Mouse (Mus musculus) MEL (cell line): ENCODE measurements at regions not wholly inside any gene's neighbourhood (a gene's known extent, or its start where the extent isn't known, plus 50 kb on each side); places are given as distances from the start of the nearest gene placed in this dataset.

Experiments used
- DNase-seq: peaks from one replicate; pipeline ENCODE4 v3.0.0; 2011; ENCODE audit warnings: low read depth, low spot score
- H3K27ac ChIP-seq: 2 replicates; pipeline ENCODE4 v1.5.1; 2012; ENCODE audit warnings: low read depth, mild to moderate bottlenecking, control low read depth, low read length, moderate library complexity; ENCODE audit not compliant: control insufficient read depth
- H3K27me3 ChIP-seq, 2 experiments: fragments of 150-350 bp in 1 of 2; sonication (generic) in 1 of 2; 2 replicates each; pipeline ENCODE4 v1.6.1; 2012; ENCODE audit warnings: low read length in 2 of 2, mild to moderate bottlenecking in 2 of 2, improper control_type of control experiment in 1 of 2, moderate library complexity in 1 of 2; ENCODE audit not compliant: insufficient read depth in 2 of 2, control insufficient read depth in 1 of 2
- H3K36me3 ChIP-seq, 2 experiments: 2 replicates each; pipeline ENCODE4 v1.6.1; 2012 to 2014; ENCODE audit warnings: low read length in 2 of 2, improper control_type of control experiment in 1 of 2, inconsistent platforms in 1 of 2, mild to moderate bottlenecking in 1 of 2; ENCODE audit not compliant: insufficient read depth in 2 of 2, control insufficient read depth in 1 of 2
- H3K4me1 ChIP-seq, 2 experiments: fragments of 150-350 bp in 1 of 2; sonication (generic) in 1 of 2; 2 replicates each; pipeline ENCODE4 v1.6.1; 2012; ENCODE audit warnings: low read length in 2 of 2, improper control_type of control experiment in 1 of 2, mild to moderate bottlenecking in 1 of 2; ENCODE audit not compliant: insufficient read depth in 2 of 2, control insufficient read depth in 1 of 2
- H3K4me3 ChIP-seq, 2 experiments: fragments of 150-350 bp in 1 of 2; sonication (generic) in 1 of 2; 2 replicates each; pipeline ENCODE4 v1.5.1; 2012; ENCODE audit warnings: low read depth in 2 of 2, low read length in 2 of 2, mild to moderate bottlenecking in 2 of 2, moderate library complexity in 2 of 2, control low read depth in 1 of 2, improper control_type of control experiment in 1 of 2; ENCODE audit not compliant: control insufficient read depth in 1 of 2, insufficient read depth in 1 of 2
- H3K79me2 ChIP-seq: 2 replicates; pipeline ENCODE4 v1.6.1; 2012; ENCODE audit warnings: mild to moderate bottlenecking, low read length, moderate library complexity; ENCODE audit not compliant: control insufficient read depth, poor library complexity, insufficient read depth
- H3K9ac ChIP-seq: 2 replicates; pipeline ENCODE4 v1.6.1; 2012; ENCODE audit warnings: low read depth, mild to moderate bottlenecking, control low read depth, low read length, moderate library complexity; ENCODE audit not compliant: control insufficient read depth, poor library complexity, severe bottlenecking
- H3K9me3 ChIP-seq: fragments of 150-350 bp; sonication (generic); replicated peaks from 2 replicates; pipeline ENCODE4 v1.6.1; 2012; ENCODE audit warnings: mild to moderate bottlenecking, low read length, improper control_type of control experiment, moderate library complexity; ENCODE audit not compliant: insufficient read depth
- E2F4 ChIP-seq: IDR thresholded peaks from 2 replicates; pipeline ENCODE4 v1.6.1; 2011; ENCODE audit warnings: low read depth, low read length, improper control_type of control experiment, borderline replicate concordance
- ELF1 ChIP-seq: IDR thresholded peaks from 2 replicates; pipeline ENCODE4 v1.6.1; 2014; ENCODE audit warnings: low read depth, mild to moderate bottlenecking, inconsistent platforms, low read length, improper control_type of control experiment, moderate library complexity
- ETS1 ChIP-seq: IDR thresholded peaks from 2 replicates; pipeline ENCODE4 v1.6.1; 2012; ENCODE audit warnings: low read depth, mild to moderate bottlenecking, inconsistent platforms, low read length, improper control_type of control experiment, moderate library complexity
- GABPA ChIP-seq: IDR thresholded peaks from 2 replicates; pipeline ENCODE4 v1.6.1; 2012; ENCODE audit warnings: low read depth, mild to moderate bottlenecking, inconsistent platforms, low read length, improper control_type of control experiment, moderate library complexity
- GATA1 ChIP-seq: IDR thresholded peaks from 2 replicates; pipeline ENCODE4 v1.6.1; 2011; ENCODE audit warnings: low read depth, low read length, improper control_type of control experiment
- HCFC1 ChIP-seq: IDR thresholded peaks from 2 replicates; pipeline ENCODE4 v1.6.1; 2012; ENCODE audit warnings: low read depth, mild to moderate bottlenecking, inconsistent platforms, low read length, improper control_type of control experiment, moderate library complexity
- MAFK ChIP-seq: IDR thresholded peaks from 2 replicates; pipeline ENCODE4 v1.6.1; 2011; ENCODE audit warnings: low read depth, mild to moderate bottlenecking, low read length, improper control_type of control experiment, borderline replicate concordance
- MYB ChIP-seq: IDR thresholded peaks from 2 replicates; pipeline ENCODE4 v1.6.1; 2011; ENCODE audit warnings: mild to moderate bottlenecking, low read depth, low read length, improper control_type of control experiment
- MYC ChIP-seq: IDR thresholded peaks from 2 replicates; pipeline ENCODE4 v1.6.1; 2011; ENCODE audit warnings: low read depth, mild to moderate bottlenecking, low read length, improper control_type of control experiment, moderate library complexity
- NELFE ChIP-seq: IDR thresholded peaks from 2 replicates; pipeline ENCODE4 v1.6.1; 2011; ENCODE audit warnings: low read depth, low read length, improper control_type of control experiment
- POLR2AphosphoS5 ChIP-seq: IDR thresholded peaks from 2 replicates; pipeline ENCODE4 v1.6.1; 2012; ENCODE audit warnings: low read depth, borderline replicate concordance, mild to moderate bottlenecking, inconsistent platforms, low read length, moderate library complexity, mixed read lengths
- RAD21 ChIP-seq: IDR thresholded peaks from 2 replicates; pipeline ENCODE4 v1.6.1; 2011; ENCODE audit warnings: mild to moderate bottlenecking, low read depth, low read length, improper control_type of control experiment
- RCOR1 ChIP-seq: IDR thresholded peaks from 2 replicates; pipeline ENCODE4 v1.6.1; 2012; ENCODE audit warnings: low read depth, mild to moderate bottlenecking, inconsistent platforms, low read length, improper control_type of control experiment
- TBP ChIP-seq: IDR thresholded peaks from 2 replicates; pipeline ENCODE4 v1.8.0; 2011; ENCODE audit warnings: low read depth, low read length, improper control_type of control experiment
- TCF12 ChIP-seq: IDR thresholded peaks from 2 replicates; pipeline ENCODE4 v1.6.1; 2014; ENCODE audit warnings: low read depth, mild to moderate bottlenecking, inconsistent platforms, low read length, improper control_type of control experiment, moderate library complexity
- USF1 ChIP-seq: IDR thresholded peaks from 2 replicates; pipeline ENCODE4 v1.6.1; 2014; ENCODE audit warnings: low read depth, mild to moderate bottlenecking, inconsistent platforms, low read length, improper control_type of control experiment, moderate library complexity
- USF2 ChIP-seq, 2 experiments: IDR thresholded peaks; 2 replicates each; pipeline ENCODE4 v1.6.1; 2011 to 2012; ENCODE audit warnings: improper control_type of control experiment in 2 of 2, low read length in 2 of 2, borderline replicate concordance in 1 of 2, inconsistent platforms in 1 of 2, low read depth in 1 of 2, mild to moderate bottlenecking in 1 of 2; ENCODE audit not compliant: insufficient read depth in 1 of 2
- ZKSCAN1 ChIP-seq: IDR thresholded peaks from 2 replicates; pipeline ENCODE4 v1.6.1; 2012; ENCODE audit warnings: low read depth, mild to moderate bottlenecking, inconsistent platforms, low read length, improper control_type of control experiment, moderate library complexity
- ZMIZ1 ChIP-seq: IDR thresholded peaks from 2 replicates; pipeline ENCODE4 v1.6.1; 2012; ENCODE audit warnings: low read depth, mild to moderate bottlenecking, inconsistent platforms, low read length, improper control_type of control experiment, moderate library complexity
- ZNF384 ChIP-seq: IDR thresholded peaks from 2 replicates; pipeline ENCODE4 v1.6.1; 2012; ENCODE audit warnings: low read depth, mild to moderate bottlenecking, inconsistent platforms, low read length, improper control_type of control experiment

GRCm38 (mm10) chr10:9066566-9066965, 180.7 kb upstream of the Sash1 start:
- TF ChIP-seq MAFK, result no peak
- no peak for TF ChIP-seq POLR2AphosphoS5
- no peak for TF ChIP-seq RCOR1
- TF ChIP-seq HCFC1, result no peak
- no peak for TF ChIP-seq GABPA
- no peak for TF ChIP-seq USF2 (IDR thresholded peaks at IDR 0.05; ENCODE audit: borderline replicate concordance in 1 of 2, insufficient read depth in 1 of 2, low read depth in 1 of 2, low read length in 2 of 2)
- no peak for TF ChIP-seq ZKSCAN1
- TF ChIP-seq ZNF384, result no peak
- no peak for TF ChIP-seq USF1
- TF ChIP-seq E2F4, result no peak
- no peak for TF ChIP-seq RAD21
- no peak for TF ChIP-seq MYB
- no peak for TF ChIP-seq ZMIZ1
- TF ChIP-seq MYC, result no peak
- TF ChIP-seq NELFE, result no peak
- no peak for TF ChIP-seq ELF1
- no peak for TF ChIP-seq GATA1
- TF ChIP-seq, all 39 proteins: peak for 0
- H3K36me3 ChIP-seq, result no peaks in the 10 kb centered on the region

DNA sequence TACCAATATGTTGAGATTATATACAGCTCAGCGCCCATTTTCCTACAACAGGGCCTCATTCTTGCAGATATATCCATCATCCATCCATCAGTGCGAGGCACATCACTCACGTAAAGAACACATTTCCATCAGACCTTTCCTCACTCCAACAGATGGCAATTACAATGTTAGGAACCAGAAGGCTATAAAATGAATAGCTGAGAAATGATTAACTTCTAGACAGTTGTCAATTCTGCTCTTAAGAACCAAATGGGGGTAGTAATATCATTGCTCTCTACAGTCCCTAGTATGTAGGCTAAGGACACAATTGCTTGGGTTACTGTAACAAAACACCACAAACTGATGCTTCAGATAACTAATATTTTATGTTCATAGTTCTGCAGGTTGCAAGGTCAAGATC, 176.1 kb upstream of the Sash1 start:
- H3K4me1 ChIP-seq, result no peaks in the 10 kb centered on the region
- TF ChIP-seq TCF12 (no peak), MYC (no peak), E2F4 (no peak), ZNF384 (no peak), TBP (no peak), GABPA (no peak), ETS1 (no peak)
- no peak overlapping the region for H3K4me3 ChIP-seq
- no peaks in the 10 kb centered on the region for H3K79me2 ChIP-seq
- no peaks in the 10 kb centered on the region for H3K36me3 ChIP-seq
- no peak for DNase-seq
- no peaks in the 10 kb centered on the region for H3K9me3 ChIP-seq
- H3K27ac ChIP-seq, result no peak overlapping the region
- no peak overlapping the region for H3K9ac ChIP-seq
- no peaks in the 10 kb centered on the region for H3K27me3 ChIP-seq

More at GRCm38 (mm10) chr10:9066566-9066965, 180.7 kb upstream of the Sash1 start:
- DNase-seq, result no peak
- Histone ChIP-seq H3K27me3 (no peaks in the 10 kb centered on the region), H3K27ac (no peak overlapping the region), H3K79me2 (no peaks in the 10 kb centered on the region), H3K4me1 (no peaks in the 10 kb centered on the region), H3K9ac (no peak overlapping the region), H3K9me3 (no peaks in the 10 kb centered on the region), H3K4me3 (no peak overlapping the region)
